23 mouse cellular contexts compared by ENCODE assay signal in the genomic region with DNA sequence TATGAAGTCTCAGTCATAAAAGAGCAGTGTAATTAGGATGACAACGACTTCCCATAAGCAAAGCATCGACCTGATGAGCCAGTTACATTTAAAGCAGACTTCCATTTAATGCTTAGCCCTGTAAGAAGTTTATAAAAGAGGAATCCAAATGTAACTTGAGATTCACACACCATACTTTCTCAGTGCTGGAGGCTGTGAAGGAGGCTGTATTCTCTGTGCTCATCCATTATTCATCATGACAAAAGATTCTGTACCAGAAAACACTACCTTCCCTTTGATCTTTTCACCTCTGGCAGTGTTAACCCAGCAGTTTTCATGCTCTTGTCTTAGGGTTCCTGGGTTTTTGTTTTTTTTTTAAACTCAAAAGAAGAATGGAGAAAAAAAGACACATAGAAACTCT.
"Had no signal": no experiment of that assay in that cellular context is flagged by ENCODE, and none has a peak within 500 bp of the region (broad histone marks: within the 10 kb centered on the region; RNA-seq: fewer than 3 reads in every experiment).

No protein-coding gene starts in this region.

- H3K9ac ChIP-seq: heart, embryonic 12.5 days; hindbrain, embryonic 13.5 days; hindbrain, embryonic 15.5 days; kidney, embryonic 15.5 days; limb, embryonic 13.5 days; limb, embryonic 15.5 days; liver, embryonic 12.5 days had no signal

- H3K27ac ChIP-seq: gastrocnemius, adult 2 months; heart, embryonic 10.5 days; hindbrain, embryonic 13.5 days; hindbrain, embryonic 15.5 days; hindbrain, postnatal 0 days; kidney, embryonic 15.5 days; limb, embryonic 13.5 days; limb, embryonic 15.5 days; liver, embryonic 12.5 days had no signal

- DNase-seq: gastrocnemius, adult 2 months; gastrocnemius, postnatal 10 days; gastrocnemius, postnatal 25 days; heart, adult 18-20 months; heart, postnatal 10 days; kidney, adult 11 months; kidney, adult 2 months; kidney, adult 9 months; kidney, postnatal 10 days; kidney, postnatal 36 days; layer of hippocampus, adult 9-11 months; layer of hippocampus, postnatal 36 days; left cerebral cortex, postnatal 4 days had no signal

- H3K4me2 ChIP-seq: heart, embryonic 12.5 days; hindbrain, embryonic 13.5 days; hindbrain, embryonic 15.5 days; kidney, embryonic 15.5 days; limb, embryonic 13.5 days; limb, embryonic 15.5 days; liver, embryonic 12.5 days had no signal

- ATAC-seq: hindbrain, postnatal 0 days; intestine, embryonic 16.5 days; liver, embryonic 12.5 days had no signal

- H3K27me3 ChIP-seq: heart, embryonic 12.5 days; hindbrain, embryonic 13.5 days; hindbrain, embryonic 15.5 days; kidney, embryonic 15.5 days; limb, embryonic 13.5 days; limb, embryonic 15.5 days; liver, embryonic 12.5 days had no signal

- H3K9me3 ChIP-seq: heart, embryonic 10.5 days; heart, embryonic 12.5 days; hindbrain, embryonic 13.5 days; hindbrain, embryonic 15.5 days; kidney, embryonic 15.5 days; limb, embryonic 13.5 days; limb, embryonic 15.5 days; liver, embryonic 12.5 days had no signal

- H3K36me3 ChIP-seq: heart, embryonic 10.5 days; heart, embryonic 12.5 days; hindbrain, embryonic 13.5 days; hindbrain, embryonic 15.5 days; kidney, embryonic 15.5 days; limb, embryonic 13.5 days; limb, embryonic 15.5 days; liver, embryonic 12.5 days had no signal

- H3K4me1 ChIP-seq: heart, embryonic 10.5 days; heart, embryonic 12.5 days; hindbrain, embryonic 13.5 days; hindbrain, embryonic 15.5 days; kidney, embryonic 15.5 days; limb, embryonic 13.5 days; limb, embryonic 15.5 days; liver, embryonic 12.5 days had no signal

- H3K4me3 ChIP-seq: gastrocnemius, adult 2 months; heart, embryonic 10.5 days; heart, embryonic 12.5 days; hindbrain, embryonic 13.5 days; hindbrain, embryonic 15.5 days; kidney, embryonic 15.5 days; limb, embryonic 13.5 days; limb, embryonic 15.5 days; liver, embryonic 12.5 days had no signal
